Mouse (Mus musculus): ENCODE data around the gene Gm28710. TPM values are rescaled to one million over a fixed set of nuclear protein-coding genes. Genes with fewer than 3 reads are reported as not detected.

Gene Gm28710
- polyA plus RNA-seq (2015; fragmentation: Illumina TruSeq; extraction: RNeasy Lipid Tissue Mini Kit (QIAGEN cat#74804); ENCODE audit: insufficient read depth, low read depth, low replicate concordance), result not detected

GRCm38 (mm10) chr5:16791243-16791860, at the start of gene Gm28710:
Gm28710 (plus strand) TSS chr5:16791810.

Other genes starting within 250 kb of the Gm28710 start
- not detected for gene Hgf, start 238.3 kb upstream of the Gm28710 start, polyA plus RNA-seq (2015; fragmentation: Illumina TruSeq; extraction: RNeasy Lipid Tissue Mini Kit (QIAGEN cat#74804); ENCODE audit: insufficient read depth, low read depth, low replicate concordance)

All from pancreas, adult 10 weeks (tissue).